Mouse (Mus musculus): ENCODE results near the gene Vmn2r109. TPM values are rescaled to one million over a fixed set of nuclear protein-coding genes. Genes with fewer than 3 reads are reported as not detected.
"Not testable (repeated sequence)": the region's sequence is repeated elsewhere in the genome, so short reads cannot be mapped to it uniquely, and the experiment has no call there.

Gene Vmn2r109
- polyA plus RNA-seq (2015; fragmentation: Nextera tagmentation; extraction: Ambion mirVana) = not detected in 2 replicates

GRCm38 (mm10) chr17:20564656-20565055 is at the start of gene Vmn2r109:
Vmn2r109 (minus strand) TSS chr17:20564756.
- WGBS = 83% methylated on average over 1 of the region's 1 CpGs
- ATAC-seq (ENCODE audit: low FRiP score, low read depth) = no peak

GRCm38 (mm10) chr17:20596323-20596722 is 31.8 kb upstream of the Vmn2r109 start, which contains the start of gene Vmn2r110:
Vmn2r110 (minus strand) TSS chr17:20596423.
- ATAC-seq (ENCODE audit: low FRiP score, low read depth) = no peak
- no peak within 1 kb of the TSS for H3K4me3 ChIP-seq
- 29% methylated on average over 1 of the region's 1 CpGs for WGBS
- H3K9ac ChIP-seq = no peak within 1 kb of the TSS
- H3K36me3 ChIP-seq = no peaks in the 10 kb centered on the region
- no peak within 1 kb of the TSS for H3K27ac ChIP-seq
- no peak within 1 kb of the TSS for H3K4me2 ChIP-seq (replicated peaks)
- no peaks in the 10 kb centered on the region for H3K4me1 ChIP-seq
- H3K9me3 ChIP-seq = peaks cover 1% of the 10 kb centered on the region; the same call in 1 of the 2 replicates
- H3K27me3 ChIP-seq = no peaks in the 10 kb centered on the region

More at GRCm38 (mm10) chr17:20564656-20565055, at the start of gene Vmn2r109:
- Histone ChIP-seq H3K27ac (no peak within 1 kb of the TSS), H3K27me3 (no peaks in the 10 kb centered on the region), H3K9ac (no peak within 1 kb of the TSS), H3K4me2 (replicated peaks) (no peak within 1 kb of the TSS), H3K36me3 (no peaks in the 10 kb centered on the region), H3K9me3 (no peaks in the 10 kb centered on the region), H3K4me3 (no peak within 1 kb of the TSS), H3K4me1 (no peaks in the 10 kb centered on the region)

GRCm38 (mm10) chr17:20508247-20508646 is 56.3 kb downstream of the Vmn2r109 start:
- H3K36me3 ChIP-seq; H3K9ac ChIP-seq; H3K4me1 ChIP-seq; H3K4me2 ChIP-seq (replicated peaks); H3K4me3 ChIP-seq; ATAC-seq (ENCODE audit: low FRiP score, low read depth); H3K27ac ChIP-seq; H3K27me3 ChIP-seq: not testable (repeated sequence)
- H3K9me3 ChIP-seq = peaks cover 16% of the 10 kb centered on the region

GRCm38 (mm10) chr17:20497858-20498257 is 66.7 kb downstream of the Vmn2r109 start, which contains the start of gene Vmn1r225:
Vmn1r225 (plus strand) TSS chr17:20498158.
- Histone ChIP-seq H3K36me3 (no peaks in the 10 kb centered on the region), H3K9me3 (peaks cover 3% of the 10 kb centered on the region; the same call in 1 of the 2 replicates), H3K4me2 (replicated peaks) (no peak within 1 kb of the TSS), H3K27me3 (no peaks in the 10 kb centered on the region), H3K4me3 (no peak within 1 kb of the TSS), H3K27ac (no peak within 1 kb of the TSS), H3K9ac (no peak within 1 kb of the TSS), H3K4me1 (no peaks in the 10 kb centered on the region)
- ATAC-seq (ENCODE audit: low FRiP score, low read depth) = no peak

Other genes starting within 250 kb of the Vmn2r109 start
- gene Vmn2r107, start 219.5 kb downstream of the Vmn2r109 start, polyA plus RNA-seq (2015; fragmentation: Nextera tagmentation; extraction: Ambion mirVana) = not detected in 2 replicates
- gene Vmn1r224, start 150.6 kb downstream of the Vmn2r109 start, polyA plus RNA-seq (2015; fragmentation: Nextera tagmentation; extraction: Ambion mirVana) = not detected in 2 replicates
- not detected in 2 replicates for gene Vmn2r108, start 83.4 kb downstream of the Vmn2r109 start, polyA plus RNA-seq (2015; fragmentation: Nextera tagmentation; extraction: Ambion mirVana)
- gene Vmn1r225, start 66.6 kb downstream of the Vmn2r109 start, polyA plus RNA-seq (2015; fragmentation: Nextera tagmentation; extraction: Ambion mirVana) = not detected in 2 replicates
- gene Vmn2r110, start 31.7 kb upstream of the Vmn2r109 start, polyA plus RNA-seq (2015; fragmentation: Nextera tagmentation; extraction: Ambion mirVana) = 0.03 TPM in 2 replicates
- not detected in 2 replicates for gene Fpr-rs3, start 60.1 kb upstream of the Vmn2r109 start, polyA plus RNA-seq (2015; fragmentation: Nextera tagmentation; extraction: Ambion mirVana)
- gene Vmn1r226, start 118.1 kb upstream of the Vmn2r109 start, polyA plus RNA-seq (2015; fragmentation: Nextera tagmentation; extraction: Ambion mirVana) = not detected in 2 replicates
- gene Vmn1r227, start 165.1 kb upstream of the Vmn2r109 start, polyA plus RNA-seq (2015; fragmentation: Nextera tagmentation; extraction: Ambion mirVana) = not detected in 2 replicates
- gene Vmn1r228, start 221.4 kb upstream of the Vmn2r109 start, polyA plus RNA-seq (2015; fragmentation: Nextera tagmentation; extraction: Ambion mirVana) = not detected in 2 replicates
- not detected in 2 replicates for gene Vmn1r229, start 246.8 kb upstream of the Vmn2r109 start, polyA plus RNA-seq (2015; fragmentation: Nextera tagmentation; extraction: Ambion mirVana)

Measured in limb, embryonic 13.5 days (tissue).